Mouse (Mus musculus) embryonic facial prominence, embryonic 15.5 days (tissue): Measurements from ENCODE around the gene Rsc1a1. TPM values are rescaled to one million over a fixed set of nuclear protein-coding genes. Genes with fewer than 3 reads are reported as not detected.

Source experiments
- ATAC-seq: fragments of 200-750 bp; cut with Nextera tagmentation; 2 replicates; pipeline ENCODE4 v1.8.0; 2017; ENCODE audit warnings: low read depth, moderate TSS enrichment; ENCODE audit not compliant: insufficient number of reproducible peaks, low FRiP score, low TSS enrichment
- H3K27ac ChIP-seq: fragments of 300-500 bp; sonication (generic); replicated peaks from 2 replicates; pipeline ENCODE4 v1.5.1; 2015; ENCODE audit warnings: mild to moderate bottlenecking, inconsistent platforms
- H3K27me3 ChIP-seq: fragments of 300-500 bp; sonication (generic); 2 replicates; pipeline ENCODE4 v1.6.1; 2015; ENCODE audit warnings: inconsistent platforms
- H3K36me3 ChIP-seq: fragments of 300-500 bp; sonication (generic); 2 replicates; pipeline ENCODE4 v1.6.1; 2015; ENCODE audit warnings: mild to moderate bottlenecking, inconsistent platforms
- H3K4me1 ChIP-seq: fragments of 300-500 bp; sonication (generic); 2 replicates; pipeline ENCODE4 v1.6.1; 2015; ENCODE audit warnings: inconsistent platforms
- H3K4me2 ChIP-seq: fragments of 300-500 bp; sonication (generic); replicated peaks from 2 replicates; pipeline ENCODE4 v1.6.1; 2015; ENCODE audit warnings: mild to moderate bottlenecking, inconsistent platforms
- H3K4me3 ChIP-seq: fragments of 300-500 bp; sonication (generic); replicated peaks from 2 replicates; pipeline ENCODE4 v1.5.1; 2015; ENCODE audit warnings: mild to moderate bottlenecking, inconsistent platforms
- H3K9ac ChIP-seq: fragments of 300-500 bp; sonication (generic); 2 replicates; pipeline ENCODE4 v1.6.1; 2015; ENCODE audit warnings: inconsistent platforms
- H3K9me3 ChIP-seq: fragments of 300-500 bp; sonication (generic); replicated peaks from 2 replicates; pipeline ENCODE4 v1.6.1; 2016; ENCODE audit warnings: inconsistent platforms
- WGBS: fragments of 180-500 bp; shearing (Covaris S2); methylation state at CpG from one replicate; pipeline ENCODE4 v1.1.7; 2015; 5-methylcytosine and 5-hydroxymethylcytosine counted together
- polyA plus RNA-seq: library from polyadenylated mRNA; unstranded; fragments of >200 nt; fragmentation: Nextera tagmentation; extraction: Ambion mirVana; gene quantifications from 2 replicates; pipeline ENCODE4 v1.2.1, GENCODE M21; 2015

Rsc1a1 gene
- polyA plus RNA-seq, 1 experiment from 2014 or later = not detected

- Histone ChIP-seq H3K27me3 (no peaks in the 10 kb centered on the region), H3K4me1 (peaks cover 34% of the 10 kb centered on the region), H3K27ac (peak overlapping the region; percentile 97), H3K4me3 (peak overlapping the region; percentile 92), H3K9me3 (no peaks in the 10 kb centered on the region), H3K36me3 (peaks cover 6% of the 10 kb centered on the region; the same call in 1 of the 2 replicates), H3K9ac (peak overlapping the region; percentile 97; the same call in 1 of the 2 replicates), H3K4me2 (peak overlapping the region; percentile 77)
- 46% methylated on average over 6 of the region's 6 CpGs for WGBS
- ATAC-seq = no peak
Measured at GRCm38 (mm10) chr4:141721961-141722360, 36.6 kb upstream of the Rsc1a1 start.

GRCm38 (mm10) chr4:141720761-141721523 is 35.5 kb upstream of the Rsc1a1 start:
- Histone ChIP-seq H3K4me2 (peak overlapping the region; percentile 77), H3K27ac (peak overlapping the region; percentile 97), H3K9me3 (no peaks in the 10 kb centered on the region), H3K36me3 (peaks cover 12% of the 10 kb centered on the region; the same call in 1 of the 2 replicates), H3K4me3 (peak overlapping the region; percentile 92), H3K9ac (no peak overlapping the region), H3K4me1 (peaks cover 34% of the 10 kb centered on the region), H3K27me3 (no peaks in the 10 kb centered on the region)
- ATAC-seq = no peak; the same call in 1 of the 2 replicates
- WGBS = 52% methylated on average over 6 of the region's 6 CpGs

- Histone ChIP-seq H3K4me2 (no peak overlapping the region), H3K4me3 (no peak overlapping the region), H3K27me3 (no peaks in the 10 kb centered on the region), H3K9me3 (no peaks in the 10 kb centered on the region), H3K36me3 (peaks cover 12% of the 10 kb centered on the region; the same call in 1 of the 2 replicates), H3K27ac (no peak overlapping the region; the same call in 1 of the 2 replicates), H3K9ac (no peak overlapping the region), H3K4me1 (peaks cover 42% of the 10 kb centered on the region)
- WGBS = 73% methylated on average over 1 of the region's 1 CpGs
- ATAC-seq = no peak
Measured at GRCm38 (mm10) chr4:141719304-141719703, 33.9 kb upstream of the Rsc1a1 start.

- H3K4me2 ChIP-seq = no peak overlapping the region
- H3K9ac ChIP-seq = no peak overlapping the region
- no peak for ATAC-seq
- no peaks in the 10 kb centered on the region for H3K9me3 ChIP-seq
- 72% methylated on average over 4 of the region's 4 CpGs for WGBS
- H3K27ac ChIP-seq = no peak overlapping the region
- H3K36me3 ChIP-seq = peaks cover 20% of the 10 kb centered on the region
- H3K4me1 ChIP-seq = peaks cover 36% of the 10 kb centered on the region
- no peak overlapping the region for H3K4me3 ChIP-seq
- no peaks in the 10 kb centered on the region for H3K27me3 ChIP-seq
Measured at GRCm38 (mm10) chr4:141717633-141718032, 32.2 kb upstream of the Rsc1a1 start.

- Histone ChIP-seq H3K27ac (no peak overlapping the region; the same call in 1 of the 2 replicates), H3K4me1 (peaks cover 13% of the 10 kb centered on the region), H3K27me3 (no peaks in the 10 kb centered on the region), H3K4me3 (no peak overlapping the region), H3K4me2 (no peak overlapping the region), H3K9ac (no peak overlapping the region), H3K36me3 (peaks cover 43% of the 10 kb centered on the region), H3K9me3 (no peaks in the 10 kb centered on the region)
- 37% methylated on average over 2 of the region's 2 CpGs for WGBS
- ATAC-seq = peak; percentile 50; the same call in 1 of the 2 replicates
Measured at GRCm38 (mm10) chr4:141715027-141715426, 29.6 kb upstream of the Rsc1a1 start.

- Histone ChIP-seq H3K27me3 (no peaks in the 10 kb centered on the region), H3K4me3 (no peak overlapping the region), H3K9ac (no peak overlapping the region), H3K9me3 (no peaks in the 10 kb centered on the region), H3K36me3 (peaks cover 56% of the 10 kb centered on the region), H3K27ac (no peak overlapping the region), H3K4me1 (peaks cover 8% of the 10 kb centered on the region), H3K4me2 (no peak overlapping the region)
- WGBS = 83% methylated on average over 5 of the region's 5 CpGs
- ATAC-seq = no peak
Measured at GRCm38 (mm10) chr4:141713598-141714142, 28.3 kb upstream of the Rsc1a1 start.

- ATAC-seq = no peak
- WGBS = 95% methylated on average over 1 of the region's 1 CpGs
- no peak overlapping the region for H3K4me2 ChIP-seq
- no peak overlapping the region for H3K4me3 ChIP-seq
- peaks cover 69% of the 10 kb centered on the region for H3K36me3 ChIP-seq
- H3K4me1 ChIP-seq = peaks cover 8% of the 10 kb centered on the region
- H3K9ac ChIP-seq = no peak overlapping the region
- H3K27me3 ChIP-seq = no peaks in the 10 kb centered on the region
- H3K9me3 ChIP-seq = no peaks in the 10 kb centered on the region
- no peak overlapping the region for H3K27ac ChIP-seq
Measured at GRCm38 (mm10) chr4:141711250-141711649, 25.9 kb upstream of the Rsc1a1 start.

GRCm38 (mm10) chr4:141708971-141709370 is 23.6 kb upstream of the Rsc1a1 start:
- Histone ChIP-seq H3K27me3 (no peaks in the 10 kb centered on the region), H3K4me1 (no peaks in the 10 kb centered on the region), H3K4me2 (no peak overlapping the region), H3K4me3 (no peak overlapping the region), H3K27ac (no peak overlapping the region), H3K9me3 (no peaks in the 10 kb centered on the region), H3K36me3 (peaks cover 92% of the 10 kb centered on the region), H3K9ac (no peak overlapping the region)
- 92% methylated on average over 2 of the region's 2 CpGs for whole genome bisulfite sequencing
- ATAC-seq = no peak

- H3K4me3 ChIP-seq = no peak overlapping the region
Measured at GRCm38 (mm10) chr4:141708005-141708404, 22.6 kb upstream of the Rsc1a1 start.

GRCm38 (mm10) chr4:141705331-141705730 is 19.9 kb upstream of the Rsc1a1 start:
- no peaks in the 10 kb centered on the region for H3K9me3 ChIP-seq
- H3K27me3 ChIP-seq = no peaks in the 10 kb centered on the region
- no peak for ATAC-seq
- no peak overlapping the region for H3K4me3 ChIP-seq
- no peak overlapping the region for H3K27ac ChIP-seq
- H3K4me1 ChIP-seq = no peaks in the 10 kb centered on the region
- WGBS = 59% methylated on average over 4 of the region's 4 CpGs
- H3K9ac ChIP-seq = no peak overlapping the region
- no peak overlapping the region for H3K4me2 ChIP-seq
- H3K36me3 ChIP-seq = peaks cover 92% of the 10 kb centered on the region

More at GRCm38 (mm10) chr4:141708005-141708404, 22.6 kb upstream of the Rsc1a1 start:
- Histone ChIP-seq H3K36me3 (peaks cover 95% of the 10 kb centered on the region), H3K4me1 (no peaks in the 10 kb centered on the region), H3K9me3 (no peaks in the 10 kb centered on the region), H3K9ac (no peak overlapping the region), H3K4me2 (no peak overlapping the region), H3K27me3 (no peaks in the 10 kb centered on the region), H3K27ac (no peak overlapping the region)
- WGBS = 86% methylated on average over 7 of the region's 7 CpGs
- ATAC-seq = no peak

GRCm38 (mm10) chr4:141704625-141705024 is 19.2 kb upstream of the Rsc1a1 start:
- H3K27ac ChIP-seq = no peak overlapping the region
- H3K9ac ChIP-seq = no peak overlapping the region
- no peak for ATAC-seq
- H3K36me3 ChIP-seq = peaks cover 95% of the 10 kb centered on the region
- H3K9me3 ChIP-seq = no peaks in the 10 kb centered on the region
- H3K27me3 ChIP-seq = no peaks in the 10 kb centered on the region
- 86% methylated on average over 2 of the region's 2 CpGs for WGBS
- no peaks in the 10 kb centered on the region for H3K4me1 ChIP-seq
- no peak overlapping the region for H3K4me2 ChIP-seq
- H3K4me3 ChIP-seq = no peak overlapping the region
